Mouse (Mus musculus) liver, adult 10 weeks (tissue): ENCODE measurements around the gene Mecp2. TPM values are rescaled to one million over a fixed set of nuclear protein-coding genes. Genes with fewer than 3 reads are reported as not detected.

Experiments used
- polyA plus RNA-seq: library from polyadenylated mRNA; stranded (reverse); fragments of 350-450 nt; fragmentation: Illumina TruSeq; extraction: RNeasy Lipid Tissue Mini Kit (QIAGEN cat#74804); gene quantifications from one replicate; pipeline ENCODE4 v1.2.3, GENCODE M21; 2014; ENCODE audit warnings: low read depth, low replicate concordance

Gene Mecp2
- polyA plus RNA-seq, result 4.2 TPM

GRCm38 (mm10) chrX:74135263-74135662 lies at the start of gene Mecp2:
Gene Mecp2 (minus strand): TSS chrX:74135363.

GRCm38 (mm10) chrX:74176959-74177358 lies 41.8 kb upstream of the Mecp2 start, which contains the start of gene Tktl1:
Gene Tktl1 (plus strand): TSS chrX:74177259.

GRCm38 (mm10) chrX:74167738-74168137 lies 32.6 kb upstream of the Mecp2 start, which contains the start of gene Tex28:
Gene Tex28 (minus strand): TSS chrX:74167838.

GRCm38 (mm10) chrX:74127164-74127563 lies 8.0 kb downstream of the Mecp2 start, which contains the start of gene Opn1mw:
Gene Opn1mw (plus strand): TSS chrX:74127464.

GRCm38 (mm10) chrX:74023188-74024049 lies 111.7 kb downstream of the Mecp2 start, which contains the start of gene Irak1:
Gene Irak1 (minus strand): TSS chrX:74023918.

Other genes starting within 250 kb of the Mecp2 start
- not detected for gene Avpr2, start 243.3 kb downstream of the Mecp2 start, polyA plus RNA-seq
- not detected for gene L1cam, start 239.3 kb downstream of the Mecp2 start, polyA plus RNA-seq
- gene Arhgap4, start 213.5 kb downstream of the Mecp2 start, polyA plus RNA-seq, result 0.45 TPM
- 11.0 TPM for gene Naa10, start 213.4 kb downstream of the Mecp2 start, polyA plus RNA-seq
- 1.1 TPM for gene Renbp, start 204.5 kb downstream of the Mecp2 start, polyA plus RNA-seq
- gene Hcfc1, start 169.0 kb downstream of the Mecp2 start, polyA plus RNA-seq, result 12.6 TPM
- gene Irak1, start 111.4 kb downstream of the Mecp2 start, polyA plus RNA-seq, result 27.4 TPM
- not detected for gene Opn1mw, start 7.9 kb downstream of the Mecp2 start, polyA plus RNA-seq
- gene Tex28, start 32.5 kb upstream of the Mecp2 start, polyA plus RNA-seq, result not detected
- gene Tktl1, start 41.9 kb upstream of the Mecp2 start, polyA plus RNA-seq, result not detected
- 7.1 TPM for gene Flna, start 114.5 kb upstream of the Mecp2 start, polyA plus RNA-seq
- 18.4 TPM for gene Emd, start 119.3 kb upstream of the Mecp2 start, polyA plus RNA-seq
- 843 TPM for gene Rpl10, start 135.4 kb upstream of the Mecp2 start, polyA plus RNA-seq
- gene Taz, start 146.5 kb upstream of the Mecp2 start, polyA plus RNA-seq, result 25.2 TPM
- gene Dnase1l1, start 147.0 kb upstream of the Mecp2 start, polyA plus RNA-seq, result 7.3 TPM
- 73.7 TPM for gene Atp6ap1, start 161.7 kb upstream of the Mecp2 start, polyA plus RNA-seq
- gene Gdi1, start 169.6 kb upstream of the Mecp2 start, polyA plus RNA-seq, result 65.8 TPM
- gene Fam50a, start 177.7 kb upstream of the Mecp2 start, polyA plus RNA-seq, result 11.2 TPM
- 0.13 TPM for gene Plxna3, start 193.7 kb upstream of the Mecp2 start, polyA plus RNA-seq
- gene Lage3, start 218.3 kb upstream of the Mecp2 start, polyA plus RNA-seq, result 10.4 TPM
- gene Ubl4a, start 237.9 kb upstream of the Mecp2 start, polyA plus RNA-seq, result 19.5 TPM
- 2.3 TPM for gene Slc10a3, start 238.0 kb upstream of the Mecp2 start, polyA plus RNA-seq